Mouse (Mus musculus) liver, adult 2 months (tissue): Measurements from ENCODE around the gene Bpifa5.

ENCODE experiments used
- CTCF ChIP-seq: fragments of 200-500 bp; IDR thresholded peaks from 2 replicates; pipeline ENCODE4 v1.5.1; 2011; ENCODE audit warnings: low read depth, low read length, control low read depth
- POLR2A ChIP-seq: fragments of 200-500 bp; IDR thresholded peaks from 2 replicates; pipeline ENCODE4 v1.6.1; 2011; ENCODE audit warnings: low read length, control low read depth; ENCODE audit not compliant: insufficient read depth; ENCODE audit errors: extremely low read depth

- TF ChIP-seq CTCF (no peak), POLR2A (no peak)
These were observed 45.0 kb upstream of the Bpifa5 start for GRCm38 (mm10) chr2:154117381-154117780.
